Mouse (Mus musculus): ENCODE data around the gene Rdh1. TPM values are rescaled to one million over a fixed set of nuclear protein-coding genes. Genes with fewer than 3 reads are reported as not detected.

Gene Rdh1
- polyA plus RNA-seq, 1 experiment from 2014 or later = 0.03 TPM

DNA sequence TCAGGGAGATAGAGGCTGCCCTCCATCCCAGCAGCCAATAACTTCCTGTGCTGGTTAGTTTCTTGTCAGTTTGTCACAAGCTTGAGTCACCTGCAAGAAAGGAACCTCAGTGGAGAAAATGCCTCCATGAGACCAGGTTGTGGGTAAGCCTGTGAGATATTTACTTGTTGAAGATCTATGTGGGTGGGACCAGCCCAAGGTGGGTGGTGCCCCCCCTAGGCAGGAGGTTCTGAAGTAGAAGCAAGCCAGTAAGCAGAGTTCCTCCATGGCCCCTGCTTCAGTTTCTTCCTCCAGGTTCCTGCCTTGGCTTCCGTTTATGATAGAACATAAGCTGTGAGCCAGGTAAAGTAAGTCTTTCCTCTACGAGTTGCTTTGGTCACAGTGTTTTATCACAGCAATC is 23.3 kb upstream of the Rdh1 start:
- peaks cover 20% of the 10 kb centered on the region for H3K4me1 ChIP-seq (replicated peaks)
- ATAC-seq (replicated peaks; ENCODE audit: insufficient number of reproducible peaks, insufficient read depth, low FRiP score, low read depth) = no peak
- no peaks in the 10 kb centered on the region for H3K36me3 ChIP-seq
- no peak overlapping the region for H3K4me3 ChIP-seq
- no peak overlapping the region for H3K4me2 ChIP-seq
- WGBS = 65% methylated on average over 2 of the region's 2 CpGs
- H3K9me3 ChIP-seq (replicated peaks) = no peaks in the 10 kb centered on the region
- H3K27ac ChIP-seq = no peak overlapping the region
- H3K27me3 ChIP-seq = no peaks in the 10 kb centered on the region; the same call in 1 of the 2 replicates
- H3K9ac ChIP-seq = no peak overlapping the region

- no peak for ATAC-seq (replicated peaks; ENCODE audit: insufficient number of reproducible peaks, insufficient read depth, low FRiP score, low read depth)
- H3K4me1 ChIP-seq (replicated peaks) = peaks cover 20% of the 10 kb centered on the region
- H3K27ac ChIP-seq = no peak overlapping the region
- peaks cover 5% of the 10 kb centered on the region for H3K36me3 ChIP-seq
- no peak overlapping the region for H3K4me3 ChIP-seq
- H3K27me3 ChIP-seq = no peaks in the 10 kb centered on the region
- 44% methylated on average over 4 of the region's 4 CpGs for WGBS
- no peaks in the 10 kb centered on the region for H3K9me3 ChIP-seq (replicated peaks)
- H3K4me2 ChIP-seq = no peak overlapping the region
- no peak overlapping the region for H3K9ac ChIP-seq
These were observed 22.6 kb upstream of the Rdh1 start for GRCm38 (mm10) chr10:127736916-127737315.

- H3K27ac ChIP-seq = no peak overlapping the region
These were observed 22.0 kb upstream of the Rdh1 start for GRCm38 (mm10) chr10:127737552-127737951.

DNA sequence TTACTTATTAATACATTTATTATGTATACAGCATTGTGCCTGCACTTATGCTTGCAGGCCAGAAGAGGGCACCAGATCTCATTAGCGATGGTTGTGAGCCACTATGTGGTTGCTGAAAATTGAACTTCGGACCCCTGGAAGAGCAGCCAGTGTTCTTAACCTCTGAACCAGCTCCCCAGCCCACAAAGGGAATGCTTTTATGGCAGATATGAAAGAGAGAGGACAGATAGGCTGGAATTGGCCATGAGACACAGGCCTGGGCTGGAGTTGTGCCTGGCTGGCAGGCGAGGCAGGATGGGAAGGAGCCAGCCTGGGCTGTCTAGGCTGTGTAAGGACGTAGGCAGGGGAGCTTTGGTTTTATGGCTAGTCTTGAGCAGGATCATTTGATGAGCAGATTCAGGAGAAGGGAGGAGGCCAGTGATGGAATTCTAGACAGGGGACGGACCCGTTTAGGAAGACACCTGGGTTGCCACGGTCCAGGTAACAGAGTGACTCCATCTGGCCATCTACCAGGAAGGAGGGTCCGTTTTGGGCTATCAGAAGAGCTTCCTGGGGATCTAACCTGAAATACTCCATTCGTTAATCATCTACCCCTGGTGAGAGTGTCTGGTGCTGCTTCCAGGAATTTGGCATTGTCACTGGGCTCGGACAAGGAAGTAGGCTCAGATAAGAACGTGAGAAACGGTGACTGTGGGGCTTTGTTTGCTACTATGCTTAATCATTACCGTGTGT is 21.2 kb upstream of the Rdh1 start:
- ATAC-seq (replicated peaks; ENCODE audit: insufficient number of reproducible peaks, insufficient read depth, low FRiP score, low read depth) = no peak
- H3K27ac ChIP-seq = 0 out of 2 replicates have a peak overlapping the region, but pooled peaks have one; percentile 32
- 36% methylated on average over 13 of the region's 13 CpGs for WGBS

More at GRCm38 (mm10) chr10:127737552-127737951, 22.0 kb upstream of the Rdh1 start:
- H3K36me3 ChIP-seq = peaks cover 12% of the 10 kb centered on the region
- H3K27me3 ChIP-seq = no peaks in the 10 kb centered on the region
- H3K4me3 ChIP-seq = no peak overlapping the region
- H3K4me2 ChIP-seq = no peak overlapping the region
- H3K9me3 ChIP-seq (replicated peaks) = no peaks in the 10 kb centered on the region
- H3K4me1 ChIP-seq (replicated peaks) = peaks cover 20% of the 10 kb centered on the region
- WGBS = 23% methylated on average over 2 of the region's 2 CpGs
- no peak overlapping the region for H3K9ac ChIP-seq
- no peak for ATAC-seq (replicated peaks; ENCODE audit: insufficient number of reproducible peaks, insufficient read depth, low FRiP score, low read depth)

DNA sequence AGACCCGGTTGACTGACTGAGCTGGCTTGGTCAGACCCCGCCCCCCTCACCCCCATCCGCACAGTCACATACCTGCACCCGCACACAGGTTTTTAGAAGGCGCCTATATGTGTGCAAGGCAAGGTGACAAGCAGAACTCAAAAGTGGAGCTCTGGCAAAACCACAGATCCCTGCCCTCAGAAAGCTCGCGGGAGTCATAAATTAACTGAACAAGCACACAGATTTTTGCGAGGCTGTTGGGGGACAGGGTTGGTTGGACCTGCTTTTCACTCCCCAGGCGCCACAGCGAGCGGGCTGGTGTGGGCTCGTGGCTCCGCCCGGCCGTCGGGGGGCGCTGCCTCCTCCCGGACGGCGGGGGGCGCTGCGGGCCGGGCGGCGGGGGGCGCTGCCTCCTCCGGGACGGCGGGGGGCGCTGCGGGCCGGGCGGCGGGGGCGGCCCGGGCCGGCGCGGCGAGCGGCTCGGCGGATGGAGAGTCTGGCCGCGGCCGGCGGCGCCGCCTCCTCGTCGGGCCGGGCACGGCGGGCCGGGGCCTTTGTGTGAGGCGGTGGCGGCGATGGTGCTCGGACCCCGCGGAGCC is 20.3 kb upstream of the Rdh1 start, which contains the start of gene Zbtb39:
Gene Zbtb39, plus strand, starts transcription at position 456 of the 578 bp plus-strand sequence.
- under 1% methylated on average over 47 of the region's 61 CpGs for WGBS
- peak within 1 kb of the TSS; percentile 93 for H3K4me3 ChIP-seq
- H3K9me3 ChIP-seq (replicated peaks) = no peaks in the 10 kb centered on the region
- peak; percentile 84 for ATAC-seq (replicated peaks; ENCODE audit: insufficient number of reproducible peaks, insufficient read depth, low FRiP score, low read depth)
- H3K9ac ChIP-seq = peak within 1 kb of the TSS; percentile 96
- H3K36me3 ChIP-seq = peaks cover 28% of the 10 kb centered on the region
- peak within 1 kb of the TSS; percentile 66 for H3K4me2 ChIP-seq
- no peaks in the 10 kb centered on the region for H3K27me3 ChIP-seq
- H3K4me1 ChIP-seq (replicated peaks) = peaks cover 20% of the 10 kb centered on the region
- peak within 1 kb of the TSS; percentile 80 for H3K27ac ChIP-seq

More for the DNA sequence above, 21.2 kb upstream of the Rdh1 start:
- H3K36me3 ChIP-seq = peaks cover 19% of the 10 kb centered on the region
- H3K9ac ChIP-seq = no peak overlapping the region
- no peaks in the 10 kb centered on the region for H3K9me3 ChIP-seq (replicated peaks)
- H3K4me1 ChIP-seq (replicated peaks) = peaks cover 20% of the 10 kb centered on the region
- H3K27me3 ChIP-seq = no peaks in the 10 kb centered on the region
- peak overlapping the region; percentile 93 for H3K4me3 ChIP-seq
- peak overlapping the region; percentile 66 for H3K4me2 ChIP-seq

DNA sequence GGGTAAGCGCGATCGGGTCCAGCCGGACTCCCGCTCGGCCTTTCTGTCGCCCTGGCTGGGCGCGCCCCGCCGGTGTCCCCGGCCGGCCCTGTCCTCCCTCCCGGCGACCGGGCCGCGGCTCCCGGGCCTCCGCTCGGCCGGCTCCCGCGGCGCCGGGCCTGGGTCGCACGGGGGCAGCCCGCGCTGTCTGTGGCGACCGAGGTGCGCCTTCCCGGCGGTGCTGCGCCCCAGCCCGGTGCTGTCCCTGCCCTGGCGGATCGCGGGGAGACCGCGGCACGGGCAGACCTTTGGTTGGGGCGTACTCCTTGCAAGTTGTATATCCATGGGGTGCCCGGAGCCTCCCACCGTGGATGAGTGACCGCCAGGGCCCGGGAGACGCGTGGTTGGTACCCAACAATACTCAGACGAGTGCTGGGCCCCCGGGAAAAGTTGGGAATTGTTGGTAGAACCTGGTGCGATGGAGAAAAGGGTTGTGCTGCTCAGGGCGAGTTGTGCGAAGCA is 19.8 kb upstream of the Rdh1 start:
- ATAC-seq (replicated peaks; ENCODE audit: insufficient number of reproducible peaks, insufficient read depth, low FRiP score, low read depth) = peak; percentile 64
- under 1% methylated on average over 38 of the region's 55 CpGs for WGBS
- H3K4me3 ChIP-seq = peak overlapping the region; percentile 93

DNA sequence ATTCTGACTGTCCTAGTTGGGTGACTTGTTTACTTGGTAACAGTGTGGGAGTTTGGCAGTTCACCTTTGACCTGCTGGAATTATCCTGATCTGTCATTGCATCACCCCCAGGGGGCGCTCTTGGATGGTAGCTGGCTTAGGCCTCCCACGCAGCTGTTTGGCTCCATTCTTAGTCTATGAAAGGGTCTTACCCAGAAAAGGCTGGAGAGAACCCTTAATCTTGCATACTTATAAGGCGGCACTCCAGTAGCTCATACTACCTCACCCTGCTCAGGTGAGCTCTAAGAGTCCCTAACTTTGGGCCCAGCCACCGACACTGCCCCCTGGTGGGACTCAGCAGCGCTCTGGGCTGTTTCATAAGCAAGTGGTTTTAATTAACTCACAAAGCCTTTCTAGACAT is 14.9 kb upstream of the Rdh1 start:
- Histone ChIP-seq H3K4me2 (no peak overlapping the region), H3K36me3 (peaks cover 37% of the 10 kb centered on the region), H3K27me3 (no peaks in the 10 kb centered on the region), H3K9ac (no peak overlapping the region), H3K27ac (no peak overlapping the region), H3K4me3 (no peak overlapping the region), H3K4me1 (replicated peaks) (peaks cover 21% of the 10 kb centered on the region), H3K9me3 (replicated peaks) (no peaks in the 10 kb centered on the region)
- ATAC-seq (replicated peaks; ENCODE audit: insufficient number of reproducible peaks, insufficient read depth, low FRiP score, low read depth) = no peak
- WGBS = 66% methylated on average over 5 of the region's 5 CpGs

More for the DNA sequence above, 19.8 kb upstream of the Rdh1 start:
- H3K4me2 ChIP-seq = peak overlapping the region; percentile 66
- H3K4me1 ChIP-seq (replicated peaks) = peaks cover 20% of the 10 kb centered on the region
- H3K27me3 ChIP-seq = no peaks in the 10 kb centered on the region
- H3K9ac ChIP-seq = peak overlapping the region; percentile 96
- H3K9me3 ChIP-seq (replicated peaks) = no peaks in the 10 kb centered on the region
- peaks cover 32% of the 10 kb centered on the region for H3K36me3 ChIP-seq
- peak overlapping the region; percentile 80 for H3K27ac ChIP-seq

DNA sequence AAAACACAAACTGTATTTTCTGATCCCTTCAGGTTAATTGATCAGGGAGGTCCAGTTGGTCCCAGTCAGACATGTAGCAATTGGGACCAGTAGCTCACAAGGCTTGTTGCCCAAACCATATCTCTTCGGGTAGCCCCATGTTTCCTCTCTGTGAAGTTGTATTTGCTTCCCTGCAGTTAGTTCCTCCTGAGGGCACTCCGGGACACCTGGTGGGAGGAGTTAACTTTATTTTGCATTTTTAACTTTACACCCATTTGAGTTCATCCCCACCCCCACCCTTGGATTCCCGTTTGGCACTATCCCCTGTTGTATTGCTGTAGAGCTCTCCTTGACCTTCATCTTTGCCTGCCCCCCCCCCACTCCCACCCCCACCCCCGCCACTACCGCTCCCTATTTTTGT is 13.6 kb upstream of the Rdh1 start:
- no peak overlapping the region for H3K4me2 ChIP-seq
- H3K4me3 ChIP-seq = no peak overlapping the region
- H3K9ac ChIP-seq = no peak overlapping the region
- 71% methylated on average over 5 of the region's 5 CpGs for WGBS
- no peak for ATAC-seq (replicated peaks; ENCODE audit: insufficient number of reproducible peaks, insufficient read depth, low FRiP score, low read depth)
- H3K27ac ChIP-seq = no peak overlapping the region
- H3K4me1 ChIP-seq (replicated peaks) = peaks cover 17% of the 10 kb centered on the region
- H3K27me3 ChIP-seq = no peaks in the 10 kb centered on the region
- no peaks in the 10 kb centered on the region for H3K9me3 ChIP-seq (replicated peaks)
- peaks cover 37% of the 10 kb centered on the region for H3K36me3 ChIP-seq

DNA sequence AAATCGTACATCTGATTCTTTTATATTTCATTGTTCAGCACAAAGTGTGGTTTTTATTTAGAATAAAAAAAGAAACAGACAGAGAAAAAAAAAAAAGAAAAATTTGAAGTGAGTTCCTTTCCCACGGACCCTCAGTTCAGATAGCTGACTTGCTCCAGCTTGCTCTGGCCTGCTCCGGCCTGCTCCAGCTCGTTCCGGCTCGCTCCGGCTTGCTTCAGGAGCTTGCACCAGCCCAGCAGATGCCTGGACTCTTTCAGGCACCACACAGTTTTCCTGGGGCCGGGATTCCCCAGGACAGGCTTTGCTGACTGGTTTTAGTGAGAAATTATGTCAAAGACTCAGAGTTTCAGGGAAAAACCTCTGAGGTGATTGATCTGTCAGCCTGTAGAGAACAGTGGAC is 12.3 kb upstream of the Rdh1 start:
- peaks cover 28% of the 10 kb centered on the region; the same call in 1 of the 2 replicates for H3K36me3 ChIP-seq
- ATAC-seq (replicated peaks; ENCODE audit: insufficient number of reproducible peaks, insufficient read depth, low FRiP score, low read depth) = no peak
- peaks cover 17% of the 10 kb centered on the region for H3K4me1 ChIP-seq (replicated peaks)
- no peak overlapping the region for H3K4me3 ChIP-seq
- H3K27ac ChIP-seq = no peak overlapping the region
- no peaks in the 10 kb centered on the region for H3K9me3 ChIP-seq (replicated peaks)
- no peaks in the 10 kb centered on the region for H3K27me3 ChIP-seq
- no peak overlapping the region for H3K9ac ChIP-seq
- peak overlapping the region; percentile 66; the same call in 1 of the 2 replicates for H3K4me2 ChIP-seq
- WGBS = 80% methylated on average over 8 of the region's 8 CpGs

DNA sequence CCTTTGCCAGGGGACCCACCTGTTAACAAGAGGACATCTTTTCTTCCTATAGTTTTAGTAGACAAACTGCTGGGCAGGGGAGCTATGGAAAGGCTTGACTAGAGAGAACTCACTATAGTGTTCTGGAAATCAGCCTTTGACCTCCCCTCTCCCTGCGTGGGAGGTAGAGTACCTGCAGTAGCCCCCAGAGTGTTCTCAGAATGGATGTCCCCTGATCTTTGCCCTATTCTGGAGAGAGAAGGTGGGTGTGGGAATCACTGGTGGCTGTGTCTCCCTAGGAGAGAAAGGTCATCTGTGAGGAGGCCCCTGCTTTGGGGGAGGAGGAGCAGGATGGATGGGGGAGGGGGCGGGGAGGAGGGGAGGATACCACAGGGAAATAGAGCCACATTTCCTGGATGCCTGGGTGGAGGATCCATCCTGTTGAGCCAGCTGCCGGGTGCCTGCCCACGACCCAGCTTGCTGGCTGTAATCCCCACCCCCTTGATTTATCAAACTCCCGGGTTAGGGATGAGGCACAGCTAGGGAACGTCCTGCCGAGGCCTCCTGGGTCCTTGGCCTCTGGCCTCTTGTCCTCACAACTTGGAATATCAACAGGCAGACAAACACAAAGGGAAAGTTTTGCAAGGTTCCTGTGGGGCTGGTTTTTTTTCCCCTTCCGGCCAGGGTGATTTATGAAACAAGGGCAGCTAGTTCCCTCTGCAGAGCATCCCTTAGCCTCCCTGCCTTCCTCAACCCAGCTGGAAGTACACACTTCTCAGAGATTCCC is 10.5 kb upstream of the Rdh1 start:
- Histone ChIP-seq H3K27me3 (no peaks in the 10 kb centered on the region), H3K9me3 (replicated peaks) (no peaks in the 10 kb centered on the region), H3K4me2 (peak overlapping the region; percentile 66), H3K27ac (peak overlapping the region; percentile 63), H3K9ac (no peak overlapping the region; the same call in 1 of the 2 replicates), H3K36me3 (peaks cover 11% of the 10 kb centered on the region; the same call in 1 of the 2 replicates), H3K4me1 (replicated peaks) (peaks cover 17% of the 10 kb centered on the region), H3K4me3 (peak overlapping the region; percentile 50)
- no peak for ATAC-seq (replicated peaks; ENCODE audit: insufficient number of reproducible peaks, insufficient read depth, low FRiP score, low read depth)
- WGBS = 11% methylated on average over 8 of the region's 8 CpGs

Data from heart, embryonic 15.5 days (tissue).